Mouse (Mus musculus) embryonic facial prominence, embryonic 13.5 days (tissue): ENCODE results near the gene 4930539E08Rik. TPM values are rescaled to one million over a fixed set of nuclear protein-coding genes. Genes with fewer than 3 reads are reported as not detected.

Experiments used
- ATAC-seq: fragments of 200-750 bp; cut with Nextera tagmentation; 2 replicates; pipeline ENCODE4 v1.8.0; 2017; ENCODE audit warnings: low read depth; ENCODE audit not compliant: insufficient number of reproducible peaks, insufficient read depth, low FRiP score, low TSS enrichment
- H3K27ac ChIP-seq: fragments of 300-500 bp; sonication (generic); 2 replicates; pipeline ENCODE4 v1.5.1; 2015; ENCODE audit warnings: moderate library complexity, mild to moderate bottlenecking, inconsistent platforms
- H3K27me3 ChIP-seq: fragments of 300-500 bp; sonication (generic); 2 replicates; pipeline ENCODE4 v1.6.1; 2015; ENCODE audit warnings: mild to moderate bottlenecking, inconsistent platforms
- H3K36me3 ChIP-seq: fragments of 300-500 bp; sonication (generic); 2 replicates; pipeline ENCODE4 v1.6.1; 2015; ENCODE audit warnings: mild to moderate bottlenecking, inconsistent platforms
- H3K4me1 ChIP-seq: fragments of 300-500 bp; sonication (generic); 2 replicates; pipeline ENCODE4 v1.6.1; 2015; ENCODE audit warnings: inconsistent platforms
- H3K4me2 ChIP-seq: fragments of 300-500 bp; sonication (generic); 2 replicates; pipeline ENCODE4 v1.6.1; 2015; ENCODE audit warnings: moderate library complexity, mild to moderate bottlenecking, inconsistent platforms
- H3K4me3 ChIP-seq: fragments of 300-500 bp; sonication (generic); 2 replicates; pipeline ENCODE4 v1.5.1; 2015; ENCODE audit warnings: mild to moderate bottlenecking, inconsistent platforms
- H3K9ac ChIP-seq: fragments of 300-500 bp; sonication (generic); 2 replicates; pipeline ENCODE4 v1.6.1; 2015; ENCODE audit warnings: mild to moderate bottlenecking, inconsistent platforms
- H3K9me3 ChIP-seq: fragments of 300-500 bp; sonication (generic); 2 replicates; pipeline ENCODE4 v1.6.1; 2016; ENCODE audit warnings: inconsistent platforms
- whole genome bisulfite sequencing: fragments of 180-500 bp; shearing (Covaris S2); methylation state at CpG from one replicate; pipeline ENCODE4 v1.1.7; 2015; ENCODE audit warnings: mixed read lengths; 5-methylcytosine and 5-hydroxymethylcytosine counted together
- polyA plus RNA-seq: library from polyadenylated mRNA; unstranded; fragments of >200 nt; fragmentation: Nextera tagmentation; extraction: Ambion mirVana; gene quantifications from 2 replicates; pipeline ENCODE4 v1.2.1, GENCODE M21; 2015

The 4930539E08Rik gene
- polyA plus RNA-seq, 1 experiment from 2014 or later, result 0.41 TPM

DNA sequence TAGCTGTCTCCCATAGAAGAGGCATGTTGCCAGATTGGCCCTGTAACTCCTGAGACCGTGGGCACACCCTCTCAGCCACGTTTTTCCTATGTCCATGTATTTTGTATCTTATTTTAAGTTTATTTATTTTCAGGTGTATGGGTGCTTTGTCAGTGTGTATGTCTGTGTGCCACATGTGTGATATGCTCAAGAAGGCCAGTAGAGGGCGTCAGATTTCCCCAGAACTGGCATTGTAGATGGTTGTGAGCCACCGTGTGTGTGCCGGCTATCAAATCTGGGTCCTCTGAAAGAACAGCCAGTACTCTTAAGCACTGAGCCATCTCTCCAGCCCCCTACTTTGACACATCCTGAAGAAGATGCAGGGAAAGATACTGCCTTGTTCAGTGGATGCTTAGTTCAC is 44.7 kb downstream of the 4930539E08Rik start:
- peaks cover 7% of the 10 kb centered on the region; the same call in 1 of the 2 replicates for H3K4me1 ChIP-seq
- H3K9ac ChIP-seq, result no peak overlapping the region
- no peak overlapping the region for H3K27ac ChIP-seq
- no peaks in the 10 kb centered on the region for H3K36me3 ChIP-seq
- no peaks in the 10 kb centered on the region for H3K9me3 ChIP-seq
- ATAC-seq, result no peak
- no peak overlapping the region for H3K4me2 ChIP-seq
- no peaks in the 10 kb centered on the region for H3K27me3 ChIP-seq
- WGBS, result 71% methylated on average over 5 of the region's 5 CpGs
- no peak overlapping the region for H3K4me3 ChIP-seq

DNA sequence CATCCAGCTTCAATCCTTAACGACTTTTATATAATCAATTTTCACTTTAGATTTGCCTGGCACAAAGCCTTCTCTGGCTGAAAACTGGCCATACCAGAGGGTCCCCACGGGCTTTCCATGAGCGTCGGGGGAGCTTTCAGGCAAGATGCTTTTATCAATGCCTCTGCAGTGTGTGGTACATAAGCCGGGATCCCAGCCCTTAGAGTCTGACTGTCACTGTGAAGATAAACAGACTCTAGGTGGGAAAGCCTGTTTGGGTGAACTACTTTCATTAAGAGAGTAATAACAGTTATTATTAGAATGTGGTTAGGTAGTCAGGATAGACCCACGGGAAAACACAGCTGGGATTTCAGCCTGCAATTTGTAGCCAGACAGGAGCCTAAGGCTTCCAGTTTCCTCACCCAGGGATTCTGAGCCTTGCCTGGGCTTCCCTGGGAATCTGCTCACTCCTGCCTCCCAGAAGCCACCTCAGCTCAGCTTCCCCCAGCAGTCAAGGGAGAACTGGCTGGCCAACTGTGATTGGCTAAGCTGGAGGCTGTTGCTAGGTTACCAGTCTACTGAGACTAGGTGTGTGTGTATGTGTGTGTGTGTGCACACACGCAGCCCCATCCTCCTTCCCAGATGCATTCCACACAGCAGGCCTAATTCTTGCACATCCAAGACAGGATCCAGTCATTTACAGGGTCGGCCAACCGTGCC is 45.6 kb downstream of the 4930539E08Rik start:
- Histone ChIP-seq H3K9me3 (no peaks in the 10 kb centered on the region), H3K9ac (no peak overlapping the region), H3K27ac (no peak overlapping the region), H3K27me3 (no peaks in the 10 kb centered on the region), H3K36me3 (no peaks in the 10 kb centered on the region), H3K4me2 (no peak overlapping the region), H3K4me3 (no peak overlapping the region), H3K4me1 (no peaks in the 10 kb centered on the region)
- no peak for ATAC-seq
- 61% methylated on average over 9 of the region's 9 CpGs for WGBS

DNA sequence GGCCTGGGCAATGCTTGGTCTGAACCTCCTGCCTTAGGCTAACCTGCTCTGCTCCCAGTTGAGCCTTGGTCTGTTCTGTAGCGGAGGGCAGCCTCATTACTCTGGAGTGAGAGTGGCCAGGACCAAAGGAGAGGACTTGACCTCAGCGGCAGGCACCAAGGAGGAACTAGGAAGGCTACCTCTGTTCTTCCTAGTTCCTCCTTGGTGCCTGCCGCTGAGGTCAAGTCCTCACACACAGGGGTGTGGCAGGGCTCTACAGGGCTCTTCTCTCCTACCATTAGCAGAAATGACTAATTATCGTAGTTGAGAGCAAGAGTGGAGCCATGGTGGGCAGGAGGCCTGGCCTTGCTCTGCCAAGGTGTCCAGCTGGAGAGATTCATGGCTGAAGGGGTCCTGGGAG is 47.7 kb downstream of the 4930539E08Rik start:
- WGBS, result 89% methylated on average over 4 of the region's 4 CpGs
- Histone ChIP-seq H3K9ac (no peak overlapping the region), H3K4me3 (no peak overlapping the region), H3K9me3 (no peaks in the 10 kb centered on the region), H3K27me3 (no peaks in the 10 kb centered on the region), H3K36me3 (no peaks in the 10 kb centered on the region), H3K27ac (no peak overlapping the region), H3K4me1 (no peaks in the 10 kb centered on the region), H3K4me2 (no peak overlapping the region)
- no peak for ATAC-seq

DNA sequence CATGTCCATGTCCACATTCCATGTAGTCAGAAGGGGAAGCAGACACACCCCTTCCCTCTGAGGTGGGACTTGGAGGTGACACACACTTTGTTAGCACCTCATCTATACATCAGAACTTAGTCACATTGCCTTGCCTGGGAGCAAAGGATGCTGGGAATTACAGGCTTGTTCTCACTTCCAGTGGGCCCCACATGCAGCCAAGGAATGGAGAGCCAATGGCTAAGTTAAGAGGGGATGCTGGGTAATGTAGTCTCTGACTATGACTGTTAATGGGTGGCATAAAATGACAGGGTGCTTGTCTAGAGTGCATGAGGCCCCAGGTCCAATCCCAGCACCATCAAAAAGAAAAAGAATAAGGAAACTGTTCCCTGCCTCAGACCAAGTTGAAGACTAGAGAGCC is 48.2 kb downstream of the 4930539E08Rik start:
- Histone ChIP-seq H3K4me2 (no peak overlapping the region), H3K4me1 (no peaks in the 10 kb centered on the region), H3K9me3 (no peaks in the 10 kb centered on the region), H3K36me3 (no peaks in the 10 kb centered on the region), H3K27me3 (no peaks in the 10 kb centered on the region), H3K9ac (no peak overlapping the region), H3K4me3 (no peak overlapping the region), H3K27ac (no peak overlapping the region)
- no peak for ATAC-seq

DNA sequence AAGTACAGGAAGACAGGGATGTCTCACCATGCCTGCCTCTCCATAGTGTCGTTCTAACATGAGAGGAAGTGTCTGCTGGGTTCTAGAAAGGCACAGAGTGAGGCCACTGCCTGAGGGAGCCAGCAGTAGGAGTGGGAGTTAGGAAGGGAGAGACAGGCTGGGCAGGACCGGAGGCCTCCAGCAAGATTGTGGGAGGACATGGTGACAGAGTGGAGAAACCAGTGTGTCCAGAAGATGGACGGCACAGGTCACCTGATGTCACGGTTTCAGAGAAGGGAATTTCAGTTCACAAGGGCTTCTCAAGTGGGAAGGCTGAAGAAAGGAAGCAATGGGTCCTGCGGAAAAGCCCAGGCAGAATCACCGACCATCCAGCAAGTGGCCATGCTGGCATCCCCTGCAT is 50.7 kb downstream of the 4930539E08Rik start:
- Histone ChIP-seq H3K9ac (no peak overlapping the region), H3K36me3 (no peaks in the 10 kb centered on the region)
- ATAC-seq, result no peak

DNA sequence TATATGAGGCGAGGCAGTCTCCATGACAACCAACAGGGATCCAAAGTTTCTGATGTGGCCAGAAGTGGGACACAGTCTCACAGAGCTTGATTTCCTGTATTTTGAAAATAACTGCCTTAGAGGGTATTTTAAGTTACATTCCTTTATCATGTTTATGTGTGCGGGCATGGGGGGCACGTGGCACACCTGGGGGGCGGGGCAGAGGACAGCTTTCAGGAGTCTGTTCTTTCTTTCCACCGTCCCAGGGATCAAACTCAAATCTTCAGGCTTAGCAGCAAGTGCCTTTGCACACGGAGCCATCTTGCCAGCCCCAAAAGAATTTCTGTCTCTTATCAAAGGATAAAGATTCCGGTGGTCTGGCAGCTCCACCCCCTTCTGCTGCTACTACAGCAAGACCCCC is 51.2 kb downstream of the 4930539E08Rik start:
- Histone ChIP-seq H3K4me2 (no peak overlapping the region), H3K36me3 (no peaks in the 10 kb centered on the region), H3K27me3 (no peaks in the 10 kb centered on the region), H3K4me3 (no peak overlapping the region), H3K9ac (no peak overlapping the region), H3K9me3 (no peaks in the 10 kb centered on the region), H3K27ac (no peak overlapping the region), H3K4me1 (no peaks in the 10 kb centered on the region)
- WGBS, result 65% methylated on average over 7 of the region's 7 CpGs
- no peak for ATAC-seq

More for the DNA sequence above, 50.7 kb downstream of the 4930539E08Rik start:
- 74% methylated on average over 6 of the region's 6 CpGs for WGBS
- H3K27ac ChIP-seq, result no peak overlapping the region
- no peaks in the 10 kb centered on the region for H3K4me1 ChIP-seq
- H3K4me3 ChIP-seq, result no peak overlapping the region
- no peak overlapping the region for H3K4me2 ChIP-seq
- no peaks in the 10 kb centered on the region for H3K9me3 ChIP-seq
- no peaks in the 10 kb centered on the region for H3K27me3 ChIP-seq

GRCm38 (mm10) chr17:28858205-28858604 is 56.9 kb downstream of the 4930539E08Rik start, which contains the start of gene Pnpla1:
Pnpla1 (plus strand) TSS chr17:28858411.
- no peak for ATAC-seq
- no peak within 1 kb of the TSS for H3K4me3 ChIP-seq
- H3K27me3 ChIP-seq, result no peaks in the 10 kb centered on the region
- H3K4me2 ChIP-seq, result 0 out of 2 replicates have a peak within 1 kb of the TSS, but pooled peaks have one; percentile 14
- peaks cover 12% of the 10 kb centered on the region for H3K9me3 ChIP-seq
- 0 out of 2 replicates have a peak, but pooled peaks cover 7% of the 10 kb centered on the region for H3K4me1 ChIP-seq
- H3K27ac ChIP-seq, result no peak within 1 kb of the TSS
- no peaks in the 10 kb centered on the region; the same call in 1 of the 2 replicates for H3K36me3 ChIP-seq
- no peak within 1 kb of the TSS for H3K9ac ChIP-seq
- WGBS, result 34% methylated on average over 12 of the region's 12 CpGs

DNA sequence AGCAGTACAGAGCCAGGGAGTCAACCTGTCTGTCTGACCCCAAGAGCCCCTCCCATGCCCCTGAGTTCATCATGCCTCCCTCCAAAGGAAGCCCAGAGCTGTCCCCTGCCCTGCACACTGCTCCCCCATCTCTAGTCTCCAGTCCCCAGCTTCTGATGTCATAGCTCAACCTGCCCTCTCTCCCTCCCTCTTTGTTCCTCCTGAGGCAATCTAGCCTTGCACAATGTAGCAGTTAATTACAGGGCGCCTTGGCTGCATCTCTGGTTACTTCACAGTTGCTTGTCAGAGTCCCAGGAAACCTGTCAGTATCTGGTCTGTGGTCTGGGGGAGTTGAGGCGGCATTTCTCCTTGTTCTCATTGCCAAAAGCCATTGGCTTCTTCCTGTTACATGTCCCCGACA is 59.1 kb downstream of the 4930539E08Rik start:
- H3K4me2 ChIP-seq, result no peak overlapping the region
- H3K27ac ChIP-seq, result no peak overlapping the region
- H3K9me3 ChIP-seq, result peaks cover 12% of the 10 kb centered on the region
- 0 out of 2 replicates have a peak, but pooled peaks have one; percentile 16 for ATAC-seq
- no peaks in the 10 kb centered on the region for H3K27me3 ChIP-seq
- 34% methylated on average over 3 of the region's 3 CpGs for WGBS
- H3K4me3 ChIP-seq, result no peak overlapping the region
- H3K9ac ChIP-seq, result no peak overlapping the region
- H3K4me1 ChIP-seq, result 0 out of 2 replicates have a peak, but pooled peaks cover 7% of the 10 kb centered on the region
- H3K36me3 ChIP-seq, result no peaks in the 10 kb centered on the region; the same call in 1 of the 2 replicates

GRCm38 (mm10) chr17:28855166-28855885 is 59.8 kb downstream of the 4930539E08Rik start:
- no peak overlapping the region for H3K9ac ChIP-seq
- H3K4me1 ChIP-seq, result 0 out of 2 replicates have a peak, but pooled peaks cover 7% of the 10 kb centered on the region
- H3K4me3 ChIP-seq, result no peak overlapping the region
- 77% methylated on average over 9 of the region's 9 CpGs for WGBS
- peaks cover 12% of the 10 kb centered on the region for H3K9me3 ChIP-seq
- H3K27me3 ChIP-seq, result no peaks in the 10 kb centered on the region
- H3K4me2 ChIP-seq, result no peak overlapping the region
- no peak overlapping the region for H3K27ac ChIP-seq
- no peak for ATAC-seq
- H3K36me3 ChIP-seq, result no peaks in the 10 kb centered on the region; the same call in 1 of the 2 replicates

DNA sequence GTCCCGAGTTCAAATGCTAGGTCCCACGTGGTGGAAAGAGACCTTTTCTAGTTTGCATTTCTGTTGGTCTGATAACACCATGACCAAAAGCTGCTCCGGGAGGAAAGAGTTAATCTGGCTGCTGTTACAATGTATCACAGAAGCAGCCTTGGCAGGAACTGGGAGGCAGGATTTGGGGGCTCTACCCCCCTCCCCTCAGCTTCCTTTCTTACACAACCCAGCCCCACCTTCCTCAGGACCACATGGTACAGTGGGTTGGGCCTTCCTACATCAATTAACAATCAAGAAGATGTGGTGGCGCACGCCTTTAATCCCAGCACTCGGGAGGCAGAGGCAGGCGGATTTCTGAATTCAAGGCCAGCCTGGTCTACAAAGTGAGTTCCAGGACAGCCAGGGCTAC is 60.7 kb downstream of the 4930539E08Rik start:
- no peaks in the 10 kb centered on the region; the same call in 1 of the 2 replicates for H3K36me3 ChIP-seq
- H3K27ac ChIP-seq, result no peak overlapping the region
- ATAC-seq, result no peak
- no peak overlapping the region for H3K4me3 ChIP-seq
- H3K4me1 ChIP-seq, result 0 out of 2 replicates have a peak, but pooled peaks cover 7% of the 10 kb centered on the region
- no peaks in the 10 kb centered on the region for H3K27me3 ChIP-seq
- 84% methylated on average over 7 of the region's 7 CpGs for WGBS
- no peak overlapping the region for H3K4me2 ChIP-seq
- H3K9ac ChIP-seq, result no peak overlapping the region
- peaks cover 12% of the 10 kb centered on the region for H3K9me3 ChIP-seq

DNA sequence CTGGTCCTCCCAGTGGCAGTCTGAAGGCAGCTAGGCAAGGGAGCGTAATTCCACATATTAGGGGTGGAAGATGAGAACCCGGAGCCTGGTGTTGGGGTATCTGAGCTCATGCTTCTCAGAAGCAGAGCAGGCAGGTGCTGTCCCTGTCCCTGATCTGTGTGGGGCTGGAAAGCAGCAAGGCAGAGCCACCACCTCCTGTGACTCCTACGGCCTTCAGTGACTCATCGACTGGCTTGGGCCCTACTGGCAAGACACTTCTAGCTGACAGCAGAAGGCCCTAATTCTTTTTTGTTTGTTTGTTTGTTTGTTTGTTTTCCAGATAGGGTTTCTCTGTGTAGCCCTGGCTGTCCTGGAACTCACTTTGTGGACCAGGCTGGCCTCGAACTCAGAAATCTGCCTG is 64.6 kb downstream of the 4930539E08Rik start:
- WGBS, result 93% methylated on average over 5 of the region's 5 CpGs
- no peaks in the 10 kb centered on the region for H3K36me3 ChIP-seq
- no peaks in the 10 kb centered on the region for H3K9me3 ChIP-seq
- no peak overlapping the region for H3K4me2 ChIP-seq
- ATAC-seq, result no peak
- no peaks in the 10 kb centered on the region for H3K27me3 ChIP-seq
- no peaks in the 10 kb centered on the region for H3K4me1 ChIP-seq
- H3K4me3 ChIP-seq, result no peak overlapping the region
- H3K27ac ChIP-seq, result no peak overlapping the region
- H3K9ac ChIP-seq, result no peak overlapping the region
